Mouse (Mus musculus) brain, embryonic 14.5 days (tissue): ENCODE measurements around the gene 2310011J03Rik.

Experiments used
- CTCF ChIP-seq: fragments of 200-500 bp; IDR thresholded peaks from 2 replicates; pipeline ENCODE4 v1.5.1; 2012; ENCODE audit warnings: inconsistent platforms, mild to moderate bottlenecking, moderate library complexity, borderline replicate concordance; ENCODE audit not compliant: insufficient read depth, insufficient read length; ENCODE audit errors: extremely low read depth
- POLR2A ChIP-seq: fragments of 200-500 bp; IDR thresholded peaks from 2 replicates; pipeline ENCODE4 v1.6.1; 2012; ENCODE audit warnings: mild to moderate bottlenecking, inconsistent platforms, borderline replicate concordance; ENCODE audit not compliant: poor library complexity, insufficient read depth, insufficient read length, severe bottlenecking; ENCODE audit errors: extremely low read depth

- TF ChIP-seq CTCF, result no peak
- no peak for TF ChIP-seq POLR2A
These were observed 21.4 kb upstream of the 2310011J03Rik start for GRCm38 (mm10) chr10:80341491-80342304.
